Mouse (Mus musculus) R1 (cell line): ENCODE data around the gene Mgam.
"Not testable (repeated sequence)": the region's sequence is repeated elsewhere in the genome, so short reads cannot be mapped to it uniquely, and the experiment has no call there.

Source experiments
- DNase-seq: peaks from one replicate; pipeline ENCODE4 v3.0.0-alpha.2; 2018; ENCODE audit warnings: low read depth, low spot score

Mgam gene

DNA sequence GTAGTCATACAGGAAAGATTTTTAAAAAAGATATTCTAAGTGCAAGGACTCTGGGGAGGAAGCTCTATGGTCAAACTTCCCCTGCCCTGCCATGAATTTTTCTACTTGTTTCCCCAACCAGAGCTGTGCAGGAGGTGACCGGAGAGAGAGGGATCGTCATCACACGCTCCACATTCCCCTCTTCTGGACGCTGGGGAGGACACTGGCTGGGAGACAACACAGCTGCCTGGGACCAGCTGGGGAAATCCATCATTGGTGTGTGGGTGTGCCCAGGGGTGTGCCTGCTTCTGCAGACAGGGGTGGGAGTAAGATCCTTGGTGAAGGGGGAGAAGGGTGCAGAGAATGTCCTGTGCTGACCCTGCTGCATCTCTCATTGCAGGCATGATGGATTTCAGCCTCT, 99.9 kb downstream of the Mgam start:
- DNase-seq, result not testable (repeated sequence)

DNA sequence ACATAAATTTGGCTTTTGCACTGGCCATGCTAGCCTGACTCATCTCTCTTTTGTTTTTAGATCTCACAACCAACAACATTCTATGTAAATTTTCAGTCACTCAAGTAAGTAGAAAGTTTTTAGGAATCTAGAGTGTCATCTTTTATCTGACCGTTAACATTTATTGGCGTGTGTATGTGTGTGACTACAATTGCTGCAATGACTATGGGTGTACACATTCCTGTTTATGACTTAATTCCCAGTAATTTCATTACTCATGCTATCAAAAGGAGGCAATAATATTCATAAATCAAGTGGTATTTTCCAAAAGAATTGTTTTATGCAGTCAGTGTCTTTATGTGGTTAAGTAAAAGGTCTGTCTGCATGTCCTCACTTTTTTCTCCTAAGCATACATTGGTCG, 110.9 kb downstream of the Mgam start:
- no peak for DNase-seq

DNA sequence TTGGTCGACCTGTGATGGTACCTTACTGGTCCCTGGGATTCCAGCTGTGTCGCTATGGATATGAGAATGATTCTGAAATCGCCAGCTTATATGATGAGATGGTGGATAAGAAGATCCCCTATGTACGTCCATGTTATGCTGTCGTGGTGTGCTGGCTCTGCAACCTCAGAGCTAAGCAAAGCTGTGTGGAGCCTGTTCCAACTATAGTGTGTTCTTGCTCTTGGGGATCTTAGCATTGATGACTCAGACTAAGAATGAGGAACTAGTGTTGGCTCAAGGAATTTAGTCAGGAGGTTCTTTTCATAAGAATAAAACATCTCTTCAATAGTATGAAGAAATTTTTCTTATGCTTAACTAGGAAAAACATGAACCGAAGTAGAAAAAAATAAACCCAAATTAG, 120.4 kb downstream of the Mgam start:
- not testable (repeated sequence) for DNase-seq

DNA sequence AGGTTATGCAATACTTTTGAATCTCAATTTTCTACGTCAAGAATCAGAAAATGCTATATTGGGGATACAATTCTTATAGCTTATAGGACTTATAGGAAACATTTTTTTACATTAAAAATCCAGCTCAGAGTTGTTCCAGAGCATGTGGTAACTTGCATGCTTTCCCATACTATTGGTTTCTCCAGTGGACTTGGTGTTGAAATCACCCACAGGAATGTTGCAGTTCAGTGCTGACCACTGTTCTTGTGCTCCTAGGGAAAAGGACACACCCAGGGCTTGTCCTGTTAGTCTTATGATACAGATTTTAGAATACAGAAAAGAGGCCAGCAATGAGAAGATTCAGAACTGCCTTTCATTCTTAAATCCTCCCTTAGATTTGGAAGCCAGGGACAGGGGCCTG, 127.3 kb downstream of the Mgam start:
- no peak for DNase-seq

DNA sequence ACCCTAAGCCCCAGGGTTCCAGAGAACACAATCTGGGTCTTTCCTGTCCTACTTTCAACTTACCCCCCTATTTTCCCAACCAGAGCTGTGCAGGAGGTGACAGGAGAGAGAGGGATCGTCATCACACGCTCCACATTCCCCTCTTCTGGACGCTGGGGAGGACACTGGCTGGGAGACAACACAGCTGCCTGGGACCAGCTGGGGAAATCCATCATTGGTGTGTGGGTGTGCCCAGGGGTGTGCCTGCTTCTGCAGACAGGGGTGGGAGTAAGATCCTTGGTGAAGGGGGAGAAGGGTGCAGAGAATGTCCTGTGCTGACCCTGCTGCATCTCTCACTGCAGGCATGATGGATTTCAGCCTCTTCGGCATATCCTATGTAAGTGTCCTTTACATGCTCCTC, 128.7 kb downstream of the Mgam start:
- not testable (repeated sequence) for DNase-seq

DNA sequence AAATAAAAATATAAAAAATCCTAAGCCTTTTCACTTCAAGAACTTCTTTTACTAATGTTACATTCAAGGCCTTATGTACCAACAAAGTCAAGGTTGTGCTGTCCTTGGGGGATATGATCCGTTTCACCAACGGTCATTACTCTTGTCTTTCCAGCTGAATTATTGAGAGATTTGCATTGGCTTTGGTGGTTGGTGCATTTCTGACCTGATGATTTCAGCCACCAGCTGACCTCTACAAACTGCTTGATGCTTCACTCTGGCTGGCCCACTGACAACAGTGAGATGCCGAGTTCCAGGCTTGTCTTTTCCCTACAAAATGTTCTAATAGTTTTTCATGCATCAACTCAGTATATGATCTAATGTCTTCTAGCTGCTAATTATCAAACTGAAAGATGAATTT, 146.0 kb downstream of the Mgam start:
- no peak for DNase-seq

DNA sequence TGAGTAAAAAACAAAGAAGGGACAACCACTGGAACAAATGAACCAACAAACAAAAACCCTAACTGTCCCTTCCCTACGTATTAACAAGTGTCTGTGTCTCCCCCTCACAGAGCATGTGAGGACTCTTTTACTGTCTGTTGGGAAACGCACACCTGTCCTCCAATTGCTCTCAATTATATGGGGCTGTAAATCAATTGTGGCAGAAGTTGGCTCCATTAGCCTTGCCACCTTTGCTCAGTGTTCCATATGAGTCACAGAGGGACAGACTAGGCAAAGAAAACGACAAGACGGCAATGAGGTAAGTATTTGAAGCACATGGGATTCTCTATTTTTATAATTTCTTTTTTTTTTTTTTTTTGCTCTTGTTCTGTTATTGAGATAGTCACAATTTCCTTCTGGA, 149.8 kb downstream of the Mgam start:
- DNase-seq, result no peak

DNA sequence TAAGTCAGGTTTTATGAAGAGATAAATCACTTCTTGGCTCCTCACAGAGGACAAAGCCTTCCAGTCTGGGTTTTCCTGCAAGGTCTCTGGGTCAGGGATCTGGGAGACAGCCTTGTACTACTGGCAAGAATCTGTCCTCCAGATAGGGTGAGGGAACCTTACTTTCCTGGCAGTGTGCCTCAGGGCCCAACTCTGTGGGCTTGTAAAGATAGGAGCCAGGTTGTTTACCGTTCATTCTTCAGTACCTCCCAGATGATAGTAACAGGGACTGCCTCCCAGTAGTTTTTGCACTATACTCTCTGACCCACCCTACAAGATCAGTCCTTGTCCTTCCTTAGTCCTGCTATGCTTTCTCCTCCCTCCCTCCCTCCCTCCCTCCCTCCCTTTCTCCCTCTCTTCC, 155.0 kb downstream of the Mgam start:
- no peak for DNase-seq

DNA sequence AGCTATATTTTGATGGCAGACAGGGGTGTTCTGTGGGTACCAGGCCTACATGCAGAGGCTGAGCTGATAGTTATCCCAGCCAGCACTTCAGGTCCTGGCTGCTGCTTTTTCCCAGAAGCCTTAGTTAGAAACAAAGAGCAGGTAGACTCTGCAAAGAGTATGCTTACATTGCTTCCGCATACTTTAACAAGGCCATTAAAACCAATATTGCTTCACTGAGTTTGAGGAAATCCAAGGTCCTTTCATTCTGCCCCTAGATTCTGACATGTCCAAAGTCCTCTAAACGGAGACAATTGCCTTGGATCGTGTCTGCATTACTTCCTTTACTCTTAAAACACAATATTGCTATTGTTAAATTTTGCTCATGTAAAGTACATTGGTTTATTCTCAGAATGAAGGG, 155.7 kb downstream of the Mgam start:
- DNase-seq, result no peak

DNA sequence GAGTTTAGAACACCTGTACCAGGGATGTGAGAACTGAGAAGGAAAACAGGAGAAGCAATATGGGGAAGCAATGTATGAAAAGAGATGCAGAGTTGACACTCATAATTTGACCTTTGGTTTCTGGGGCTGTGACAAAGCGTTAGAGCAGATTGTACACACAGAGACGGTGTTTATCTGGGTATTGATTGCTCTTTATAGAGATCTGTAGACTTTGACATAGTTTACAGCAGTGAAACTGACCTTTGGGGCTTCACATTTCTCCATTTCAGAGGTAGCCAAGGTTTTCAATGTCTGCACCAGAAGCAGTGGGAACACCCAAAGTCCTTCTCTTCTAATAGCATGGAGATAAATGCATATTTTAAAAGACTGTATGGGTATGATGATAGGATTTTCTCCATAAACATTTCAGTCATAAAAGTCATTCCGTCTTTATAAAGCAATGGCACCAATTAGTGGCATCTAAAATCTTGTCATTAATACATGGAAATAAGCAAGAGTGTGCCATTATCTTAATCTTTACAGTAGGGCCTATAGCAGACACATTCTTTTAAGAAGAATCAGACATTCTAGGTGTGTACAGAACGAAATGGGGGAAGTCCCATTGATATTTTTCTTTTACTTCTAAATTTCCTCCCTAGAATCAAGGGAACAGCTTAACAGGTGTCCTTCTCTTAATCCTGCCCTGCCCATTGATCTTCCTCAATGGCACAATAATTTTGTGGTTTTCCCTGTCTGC, 166.6 kb downstream of the Mgam start:
- no peak for DNase-seq

DNA sequence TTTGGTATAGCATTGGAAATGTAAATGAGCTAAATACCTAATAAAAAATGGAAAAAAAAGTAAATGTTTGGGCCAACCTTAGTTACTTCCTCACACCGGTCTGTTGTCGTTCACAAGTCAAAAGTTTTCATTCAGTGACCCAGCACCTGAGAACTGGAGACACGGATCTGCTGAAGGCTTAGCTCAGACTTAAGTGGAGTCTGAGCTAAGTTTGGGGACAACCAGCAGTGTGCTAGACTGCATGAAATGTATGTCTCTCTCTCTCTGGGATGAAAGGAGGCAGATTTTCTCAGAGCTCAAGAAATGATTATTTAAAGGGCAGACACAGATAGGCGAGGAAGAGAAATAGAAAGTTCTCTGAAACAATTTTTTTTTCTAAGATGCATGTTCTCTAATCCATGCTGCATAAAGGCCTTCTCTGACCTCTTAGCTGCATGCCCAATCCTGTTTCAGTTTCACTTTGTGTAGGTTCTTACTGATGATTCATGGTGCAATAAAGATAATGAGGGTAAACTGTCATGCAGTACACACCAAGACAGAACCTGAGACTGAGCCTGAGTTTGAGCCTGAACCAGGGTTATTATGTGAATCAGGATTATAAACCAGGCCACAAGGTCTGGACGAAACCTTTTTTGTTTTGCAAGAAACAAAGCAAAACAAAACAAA, 189.7 kb downstream of the Mgam start:
- no peak for DNase-seq
